Mouse (Mus musculus) large intestine, adult 2 months (tissue): Measurements from ENCODE around the gene Nxt1. TPM values are rescaled to one million over a fixed set of nuclear protein-coding genes. Genes with fewer than 3 reads are reported as not detected.

Experiments
- DNase-seq: peaks from one replicate; pipeline ENCODE4 v3.0.0-alpha.2; 2012; ENCODE audit warnings: low read depth, low spot score
- WGBS: fragments of 180-500 bp; shearing (Covaris S2); methylation state at CpG from one replicate; pipeline ENCODE4 v1.1.7; 2018; 5-methylcytosine and 5-hydroxymethylcytosine counted together
- polyA plus RNA-seq: library from polyadenylated mRNA; depleted of rRNA; stranded (reverse); fragments of >200 nt; gene quantifications from 2 replicates; pipeline ENCODE4 v1.2.3, GENCODE M21; 2012; rRNA removed

The Nxt1 gene
- polyA plus RNA-seq, 1 experiment, result 26.6 TPM

DNA sequence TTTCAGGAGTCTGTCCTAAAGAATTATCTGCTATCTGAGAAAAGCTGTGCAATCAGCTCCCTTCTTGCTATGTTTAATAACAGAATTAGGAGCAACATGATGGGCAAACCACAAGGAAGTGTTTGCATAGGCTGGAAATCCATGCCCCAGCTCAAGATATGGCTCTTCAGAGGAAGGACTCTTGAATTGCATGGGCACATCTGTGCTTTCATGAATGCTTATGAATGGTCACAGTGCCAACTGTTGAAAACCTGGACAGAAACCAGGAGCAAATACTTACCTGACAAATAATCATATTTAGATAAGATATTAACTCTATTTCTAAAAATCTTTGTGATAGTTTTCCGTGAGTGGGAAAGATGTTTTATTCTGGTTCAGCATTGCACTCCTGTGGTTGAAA lies 14.5 kb downstream of the Nxt1 start:
- 95% methylated on average over 1 of the region's 1 CpGs for WGBS
- no peak for DNase-seq

DNA sequence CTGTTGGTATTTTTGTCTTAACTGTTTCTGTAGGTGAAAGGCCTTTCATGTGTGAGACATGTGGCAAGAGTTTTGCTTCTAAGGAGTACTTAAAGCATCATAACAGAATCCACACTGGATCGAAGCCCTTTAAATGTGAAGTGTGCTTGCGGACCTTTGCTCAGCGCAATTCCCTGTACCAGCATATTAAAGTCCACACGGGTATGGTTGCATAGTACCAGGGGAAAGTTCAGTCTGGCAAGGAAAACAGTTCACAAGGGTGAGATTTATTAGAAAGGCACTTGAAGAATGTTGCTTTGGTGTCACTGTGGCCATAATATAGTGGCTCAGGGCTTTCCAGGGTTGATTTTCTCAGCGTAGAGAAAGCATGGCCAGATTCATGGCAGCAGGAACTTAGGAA lies 15.6 kb downstream of the Nxt1 start:
- WGBS, result 83% methylated on average over 5 of the region's 5 CpGs
- no peak for DNase-seq

DNA sequence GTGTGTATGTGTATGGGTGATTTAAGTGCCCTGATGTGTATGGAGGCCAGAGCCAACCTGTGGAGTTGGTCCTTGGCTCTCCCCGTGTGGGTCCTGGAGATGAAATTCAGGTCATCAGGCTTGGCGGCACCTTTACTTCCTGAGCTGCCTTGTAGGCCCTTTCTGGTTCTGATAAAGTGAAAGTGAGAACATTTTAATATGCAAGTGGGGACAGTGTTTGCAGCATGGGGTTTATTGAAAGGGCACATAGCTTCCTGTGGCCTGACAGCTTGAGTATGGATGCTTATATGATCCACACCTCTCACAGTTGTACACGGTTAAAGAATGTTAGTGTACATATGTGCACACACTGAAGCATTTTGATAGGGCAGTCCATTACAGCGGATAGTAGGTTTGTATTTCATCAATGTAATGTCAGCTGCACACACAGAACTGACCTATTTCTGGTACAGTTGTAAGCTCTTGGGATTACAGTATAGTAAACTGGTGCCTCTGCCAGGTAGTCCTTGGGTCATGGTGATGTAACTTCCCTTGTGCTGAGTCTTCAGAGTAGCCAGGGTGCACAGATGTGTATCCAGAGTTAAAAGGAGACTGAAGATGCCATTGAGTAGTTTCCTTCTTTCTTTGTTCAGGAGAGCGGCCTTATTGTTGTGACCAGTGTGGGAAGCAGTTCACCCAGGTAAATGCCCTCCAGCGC lies 17.2 kb downstream of the Nxt1 start:
- whole genome bisulfite sequencing, result 91% methylated on average over 6 of the region's 6 CpGs
- no peak for DNase-seq

DNA sequence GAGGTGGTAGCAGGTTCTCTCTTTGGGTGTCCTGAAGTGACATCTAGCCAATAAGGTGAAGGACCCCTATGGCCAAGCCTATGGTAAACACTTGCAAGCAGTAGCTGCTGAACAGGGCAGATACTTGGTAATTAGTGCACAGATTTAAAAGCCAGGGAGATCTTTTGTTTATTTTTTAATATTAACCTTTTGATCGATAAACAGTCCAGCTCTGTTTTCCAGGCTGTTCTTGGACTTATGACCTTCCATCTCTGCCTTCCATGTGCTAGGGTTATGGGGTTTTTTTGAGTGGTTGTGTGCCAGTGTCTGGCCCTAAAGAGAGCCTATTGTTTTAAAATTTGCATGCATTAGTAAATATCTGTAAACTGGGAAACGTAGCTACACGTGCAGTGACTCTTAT lies 17.9 kb downstream of the Nxt1 start:
- DNase-seq, result no peak
- 93% methylated on average over 3 of the region's 3 CpGs for WGBS

DNA sequence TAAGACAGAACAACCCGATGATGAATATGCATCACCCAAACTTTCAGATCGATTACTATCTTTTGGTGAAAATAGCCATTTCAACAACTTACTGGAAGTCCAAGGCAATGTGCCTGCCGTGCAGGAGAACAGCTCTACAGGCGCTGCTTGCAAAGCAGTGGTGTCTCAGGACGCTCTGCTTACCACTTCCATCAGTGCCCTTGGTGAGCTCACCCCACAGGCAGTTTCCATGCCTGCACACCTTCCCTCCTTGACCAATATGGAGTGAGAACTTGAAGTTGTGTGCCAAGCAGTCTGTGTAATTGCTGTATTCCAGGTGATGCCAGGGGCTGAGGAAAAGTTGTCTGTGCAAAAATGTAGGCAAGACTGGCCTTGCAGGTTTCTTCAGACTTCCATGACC lies 18.4 kb downstream of the Nxt1 start:
- no peak for DNase-seq
- WGBS, result 93% methylated on average over 5 of the region's 5 CpGs

DNA sequence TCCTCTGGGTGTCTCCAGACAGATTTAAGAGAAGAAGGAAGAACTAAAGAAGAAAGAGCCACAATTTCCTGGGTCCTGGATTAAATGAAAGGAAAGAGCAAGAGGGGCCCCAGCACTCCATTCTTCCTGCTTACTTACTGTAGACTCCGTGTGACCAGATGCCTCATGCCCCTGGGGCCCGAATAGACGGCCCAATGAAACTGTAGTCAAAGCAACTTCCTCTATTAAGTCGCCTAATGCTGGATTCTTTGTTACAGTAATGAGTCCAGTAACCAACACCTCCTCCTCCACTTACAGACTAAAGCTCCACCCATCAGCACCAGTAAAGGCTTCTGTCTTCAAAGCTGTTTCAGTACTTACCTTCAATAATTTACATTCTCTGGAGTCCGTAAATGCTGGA lies 26.2 kb downstream of the Nxt1 start:
- no peak for DNase-seq
- WGBS, result 72% methylated on average over 5 of the region's 5 CpGs

DNA sequence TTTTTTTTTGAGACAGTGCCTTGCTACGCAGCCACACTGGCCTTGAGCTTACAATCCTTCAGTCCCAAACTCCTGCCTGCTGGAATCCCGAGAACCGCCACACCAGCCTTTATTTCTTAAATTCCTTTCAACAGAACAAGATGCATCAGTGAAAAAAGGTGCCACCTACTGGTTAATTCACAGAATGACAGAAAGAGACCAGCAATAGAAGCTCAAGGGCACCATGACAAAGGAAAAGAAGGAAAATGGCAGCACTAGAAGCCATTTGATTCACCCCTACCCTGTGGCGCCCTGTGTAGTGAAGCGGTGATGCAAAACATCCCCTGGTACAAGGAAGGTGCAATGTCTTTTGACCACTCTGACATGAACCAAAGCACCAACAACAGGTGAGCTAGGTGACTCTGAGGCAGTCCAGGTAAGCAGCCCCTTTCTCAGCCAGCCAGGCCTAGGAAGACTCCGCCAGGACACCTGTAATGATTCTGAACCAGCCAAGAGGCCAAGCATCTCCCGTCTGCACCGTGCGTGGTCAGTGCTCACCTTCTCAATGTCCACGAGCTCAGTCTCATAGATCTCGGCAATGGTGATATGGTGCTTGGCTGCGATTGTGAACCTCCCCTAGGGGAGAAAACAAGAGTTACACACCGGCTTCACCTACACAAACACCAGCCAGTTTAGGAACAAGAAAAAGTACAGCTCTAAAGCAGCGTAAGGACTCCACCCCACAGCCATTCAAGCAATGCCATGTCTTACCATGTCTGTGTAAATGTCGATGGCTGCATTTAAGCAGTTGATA lies 34.2 kb downstream of the Nxt1 start:
- no peak for DNase-seq
- 85% methylated on average over 15 of the region's 15 CpGs for WGBS

DNA sequence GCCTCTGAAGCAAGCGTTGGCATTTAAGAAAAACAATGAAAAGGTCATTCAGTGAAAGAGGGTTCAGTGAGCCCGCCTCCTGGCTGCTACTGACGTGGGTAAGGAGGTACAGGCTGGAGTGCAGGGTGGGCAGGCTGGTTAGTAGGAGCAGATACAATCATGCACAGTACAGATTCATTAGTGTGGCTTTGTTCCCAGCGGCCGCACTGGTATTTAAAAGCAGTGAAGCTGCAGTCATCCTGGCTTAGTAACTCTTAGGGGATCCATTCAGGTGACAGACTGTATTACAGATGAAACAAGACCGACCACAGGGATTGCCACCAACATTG lies 34.8 kb downstream of the Nxt1 start:
- WGBS, result 84% methylated on average over 6 of the region's 6 CpGs
- DNase-seq, result no peak

DNA sequence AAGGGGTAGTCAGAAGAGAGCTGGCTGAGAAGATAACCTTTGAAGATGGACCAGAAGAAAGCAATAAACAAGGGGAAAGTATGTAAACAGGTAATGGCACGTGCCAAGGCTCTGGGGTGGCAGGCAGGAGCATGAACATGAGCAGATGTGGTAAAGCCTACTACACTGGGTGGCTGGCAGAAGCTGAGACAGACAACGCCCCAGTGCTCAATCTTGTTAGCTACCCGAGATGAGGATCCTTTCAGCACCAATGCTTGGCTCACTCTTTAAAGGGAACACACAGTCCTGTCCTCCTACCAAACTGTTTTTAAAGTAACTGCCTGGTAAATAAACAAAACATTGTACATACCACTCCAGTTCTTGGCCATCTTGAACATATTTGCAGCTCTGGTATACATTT lies 39.9 kb downstream of the Nxt1 start:
- 81% methylated on average over 3 of the region's 3 CpGs for WGBS
- DNase-seq, result no peak

DNA sequence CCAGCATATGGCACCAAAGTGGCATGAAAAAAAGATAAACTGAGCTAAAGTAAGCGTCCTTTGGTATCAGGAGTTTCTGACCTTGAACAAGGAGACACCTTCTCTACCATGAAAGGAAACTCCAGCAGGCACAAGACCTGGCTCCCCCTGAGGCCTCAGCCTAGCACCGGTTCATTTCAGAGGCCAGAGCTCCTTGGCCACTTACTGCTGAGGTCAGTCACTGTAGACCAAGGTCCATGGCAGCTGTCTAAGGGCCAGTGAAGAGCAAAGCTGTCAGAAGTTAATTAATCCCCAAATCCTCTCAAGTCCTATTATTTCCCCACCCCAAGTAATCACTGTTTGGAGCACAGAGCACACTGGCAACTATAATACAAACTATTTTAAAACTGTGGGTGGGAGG lies 44.7 kb downstream of the Nxt1 start:
- WGBS, result 86% methylated on average over 2 of the region's 2 CpGs
- no peak for DNase-seq

DNA sequence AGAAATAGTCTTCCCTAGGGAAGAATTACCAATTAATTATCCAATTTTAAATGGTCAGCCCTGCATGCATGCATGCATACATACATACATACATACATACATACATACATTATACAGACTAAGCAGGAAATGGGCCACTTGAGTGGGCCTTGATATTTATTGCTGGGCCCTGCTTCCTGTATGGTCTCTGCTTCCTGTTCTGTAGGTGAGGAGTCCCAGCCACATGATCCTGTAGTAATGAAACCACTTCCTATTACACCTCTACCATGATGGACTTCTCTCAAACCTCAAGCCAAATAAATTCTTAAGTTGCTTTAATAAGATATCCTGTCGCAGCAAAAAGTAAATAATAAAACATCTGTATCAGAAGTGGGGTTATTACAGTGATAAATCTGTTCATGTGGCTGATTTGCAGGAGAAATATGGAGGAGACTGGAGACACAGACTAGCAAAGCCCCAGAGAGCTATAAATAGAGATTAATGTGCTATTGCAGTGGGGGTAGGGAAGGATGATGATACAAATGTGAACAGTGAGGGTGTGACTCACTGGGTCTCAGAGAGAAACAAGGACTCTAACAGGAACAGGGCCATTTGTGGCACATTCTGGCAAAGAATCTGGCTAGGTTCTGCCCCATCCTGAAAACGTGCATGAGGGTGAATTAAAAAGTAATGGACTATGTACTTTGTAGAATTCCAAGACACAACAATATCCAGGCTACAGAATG lies 47.0 kb downstream of the Nxt1 start:
- WGBS, result 41% methylated on average over 2 of the region's 2 CpGs
- no peak for DNase-seq

Other genes with a start within 250 kb of the Nxt1 start
- gene Cd93, start 229.0 kb upstream of the Nxt1 start, polyA plus RNA-seq, result 2.6 and 5.1 TPM in 2 replicates
- gene Gzf1, start 8.4 kb downstream of the Nxt1 start, polyA plus RNA-seq, result 4.0 and 5.2 TPM in 2 replicates
- 0.58 and 0.74 TPM in 2 replicates for gene Napb, start 59.9 kb downstream of the Nxt1 start, polyA plus RNA-seq
- not detected in 2 replicates for gene Cstl1, start 77.8 kb downstream of the Nxt1 start, polyA plus RNA-seq
- not detected in 2 replicates for gene Cst11, start 98.9 kb downstream of the Nxt1 start, polyA plus RNA-seq
- not detected in 2 replicates for gene 8030411F24Rik, start 109.4 kb downstream of the Nxt1 start, polyA plus RNA-seq
- not detected in 2 replicates for gene Cst12, start 116.8 kb downstream of the Nxt1 start, polyA plus RNA-seq
- not detected in 2 replicates for gene Cst8, start 126.2 kb downstream of the Nxt1 start, polyA plus RNA-seq
- not detected in 2 replicates for gene Cst13, start 147.5 kb downstream of the Nxt1 start, polyA plus RNA-seq
- not detected in 2 replicates for gene Cst9, start 162.5 kb downstream of the Nxt1 start, polyA plus RNA-seq
- gene 9230104L09Rik, start 192.4 kb downstream of the Nxt1 start, polyA plus RNA-seq, result 0.14 and 0.21 TPM in 2 replicates
- gene Cst3, start 203.1 kb downstream of the Nxt1 start, polyA plus RNA-seq, result 418 and 430 TPM in 2 replicates